Mouse (Mus musculus) adrenal gland, adult 18-20 months (tissue): ENCODE data around the gene Olfr15. TPM values are rescaled to one million over a fixed set of nuclear protein-coding genes. Genes with fewer than 3 reads are reported as not detected.
A peak's percentile ranks its signal among the peaks of the same experiment; 100 is the strongest.

Source experiments
- DNase-seq, 2 experiments: peaks; one replicate each; pipeline ENCODE4 v3.0.0; 2021 to 2022; ENCODE audit warnings: low spot score in 2 of 2
- total RNA-seq, 2 experiments: library from RNA; stranded (reverse); gene quantifications; 1 replicate in 1 of 2; 2 replicates in 1 of 2; pipeline ENCODE4 v1.2.3; 2021

Olfr15 gene
- total RNA-seq, 2 experiments from 2014 or later, result not detected

- DNase-seq, result peak; percentile 82 to 88
Observed at GRCm38 (mm10) chr16:3872216-3873047, 41.8 kb downstream of the Olfr15 start, which contains the start of gene Naa60. Naa60 (plus strand) TSS chr16:3872375.

GRCm38 (mm10) chr16:3876346-3876745, 45.7 kb downstream of the Olfr15 start:
- no peak for DNase-seq

- DNase-seq, result peak; percentile 94
Observed at GRCm38 (mm10) chr16:3884201-3885064, 53.8 kb downstream of the Olfr15 start, which contains the start of the genes Zfp597 and Gm20695. Zfp597 (minus strand) TSS chr16:3884561. Gm20695 (plus strand) TSS chr16:3884648.

GRCm38 (mm10) chr16:3885065-3885670, 54.5 kb downstream of the Olfr15 start:
- DNase-seq, result no peak

- no peak for DNase-seq
Observed at GRCm38 (mm10) chr16:3891621-3892295, 61.1 kb downstream of the Olfr15 start.

GRCm38 (mm10) chr16:3893739-3894138, 63.1 kb downstream of the Olfr15 start:
- no peak for DNase-seq

Other genes with a start within 250 kb of the Olfr15 start
- not detected for gene Olfr161, start 239.8 kb upstream of the Olfr15 start, total RNA-seq
- gene Mefv, start 112.8 kb upstream of the Olfr15 start, total RNA-seq, result not detected
- 10 to 100 TPM; 21.6 to 23.0 TPM for gene Zfp263, start 86.8 kb upstream of the Olfr15 start, total RNA-seq
- gene Zfp174, start 16.4 kb downstream of the Olfr15 start, total RNA-seq, result 10 to 100 TPM in 1 of 2 experiments, 1 to 10 TPM in 1; 2.0 to 15.0 TPM
- 10 to 100 TPM; 63.9 to 94.4 TPM for gene Naa60, start 41.5 kb downstream of the Olfr15 start, total RNA-seq
- gene Zfp597, start 53.7 kb downstream of the Olfr15 start, total RNA-seq, result 10 to 100 TPM; 15.1 to 25.1 TPM
- gene Gm20695, start 53.8 kb downstream of the Olfr15 start, total RNA-seq, result 1 to 10 TPM; 1.1 to 1.4 TPM
- gene 1700037C18Rik, start 77.8 kb downstream of the Olfr15 start, total RNA-seq, result 1 to 10 TPM; 3.7 to 3.8 TPM
- gene Cluap1, start 77.9 kb downstream of the Olfr15 start, total RNA-seq, result 10 to 100 TPM; 12.0 to 16.4 TPM
- 1 to 10 TPM; 2.4 to 2.6 TPM for gene Nlrc3, start 145.8 kb downstream of the Olfr15 start, total RNA-seq
- 10 to 100 TPM; 21.7 to 36.3 TPM for gene Slx4, start 172.9 kb downstream of the Olfr15 start, total RNA-seq
- gene Dnase1, start 206.1 kb downstream of the Olfr15 start, total RNA-seq, result 1 to 10 TPM in 1 of 2 experiments, not detected in 1; 1.5 TPM
- gene Trap1, start 246.9 kb downstream of the Olfr15 start, total RNA-seq, result 100 to 1,000 TPM; 197 to 233 TPM